Mouse (Mus musculus) forebrain, embryonic 16.5 days (tissue): ENCODE measurements around the gene Frrs1. TPM values are rescaled to one million over a fixed set of nuclear protein-coding genes. Genes with fewer than 3 reads are reported as not detected.

Experiments
- ATAC-seq: fragments of 200-750 bp; cut with Nextera tagmentation; 2 replicates; pipeline ENCODE4 v1.8.0; 2017; ENCODE audit warnings: mild to moderate bottlenecking, moderate library complexity
- H3K27ac ChIP-seq: fragments of 300-500 bp; sonication (generic); 2 replicates; pipeline ENCODE4 v1.5.1; 2014; ENCODE audit warnings: low read length, control low read depth
- H3K27me3 ChIP-seq: fragments of 300-500 bp; sonication (generic); replicated peaks from 2 replicates; pipeline ENCODE4 v1.6.1; 2014; ENCODE audit warnings: low read length; ENCODE audit not compliant: control insufficient read depth, insufficient read depth
- H3K36me3 ChIP-seq: fragments of 300-500 bp; sonication (generic); 2 replicates; pipeline ENCODE4 v1.6.1; 2014; ENCODE audit not compliant: control insufficient read depth, insufficient read depth
- H3K4me1 ChIP-seq: fragments of 300-500 bp; sonication (generic); replicated peaks from 2 replicates; pipeline ENCODE4 v1.6.1; 2014; ENCODE audit warnings: low read length; ENCODE audit not compliant: control insufficient read depth, insufficient read depth
- H3K4me2 ChIP-seq: fragments of 300-500 bp; sonication (generic); 2 replicates; pipeline ENCODE4 v1.6.1; 2014; ENCODE audit warnings: mild to moderate bottlenecking, low read length, control low read depth
- H3K4me3 ChIP-seq: fragments of 300-500 bp; sonication (generic); replicated peaks from 2 replicates; pipeline ENCODE4 v1.5.1; 2014; ENCODE audit warnings: mild to moderate bottlenecking, low read length, control low read depth
- H3K9ac ChIP-seq: fragments of 300-500 bp; sonication (generic); replicated peaks from 2 replicates; pipeline ENCODE4 v1.6.1; 2014; ENCODE audit warnings: low read depth, low read length, control low read depth
- H3K9me3 ChIP-seq: fragments of 300-500 bp; sonication (generic); 2 replicates; pipeline ENCODE4 v1.6.1; 2016; ENCODE audit warnings: low read length; ENCODE audit not compliant: control insufficient read depth
- WGBS: fragments of 180-500 bp; shearing (Covaris S2); extraction: QIAGEN DNeasy Blood & Tissue Kit; methylation state at CpG from one replicate; pipeline ENCODE4 v1.1.7; 2014; 5-methylcytosine and 5-hydroxymethylcytosine counted together
- polyA plus RNA-seq: library from polyadenylated mRNA; unstranded; fragments of >200 nt; fragmentation: Nextera tagmentation; extraction: Ambion mirVana; gene quantifications from 2 replicates; pipeline ENCODE4 v1.2.1, GENCODE M21; 2015

Frrs1 gene
- polyA plus RNA-seq, 1 experiment from 2014 or later = 4.0 TPM

DNA sequence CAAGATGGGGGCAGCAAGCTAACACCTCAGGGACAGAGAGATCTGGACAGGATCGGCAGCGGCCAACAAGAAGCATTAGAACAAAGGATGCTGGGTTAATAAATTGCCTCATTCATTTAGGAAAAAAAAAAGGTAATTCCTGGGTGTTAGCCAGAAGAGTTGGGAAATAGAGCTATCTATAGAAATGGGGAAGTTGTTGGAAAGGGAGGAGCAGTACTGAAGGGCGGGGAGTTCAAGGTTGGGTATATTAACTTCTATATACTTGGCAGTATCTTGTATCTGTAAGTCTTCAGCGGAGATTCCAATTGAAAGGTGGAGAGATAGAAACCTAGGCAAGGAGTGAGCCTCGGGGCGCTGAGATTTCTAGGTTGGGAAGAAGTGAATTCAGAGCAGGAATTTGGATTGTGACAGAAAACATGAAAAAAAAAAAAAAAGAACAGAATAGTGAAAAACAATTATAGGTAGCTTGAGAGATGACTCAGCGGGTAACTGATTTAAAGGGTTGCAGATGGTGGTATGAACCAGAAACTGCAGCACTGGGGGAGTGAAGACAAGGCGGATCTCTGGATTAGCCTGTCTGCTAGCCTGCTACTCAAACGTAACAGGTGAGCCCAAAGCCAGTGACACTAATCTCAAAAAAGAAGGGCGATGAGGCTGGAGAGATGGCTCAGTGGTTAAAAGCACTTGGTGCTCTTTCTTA, 14.2 kb upstream of the Frrs1 start:
- H3K4me2 ChIP-seq = no peak overlapping the region
- 86% methylated on average over 10 of the region's 10 CpGs for WGBS
- ATAC-seq = no peak
- H3K9me3 ChIP-seq = no peaks in the 10 kb centered on the region
- H3K36me3 ChIP-seq = no peaks in the 10 kb centered on the region
- no peaks in the 10 kb centered on the region for H3K4me1 ChIP-seq
- H3K27ac ChIP-seq = no peak overlapping the region
- H3K27me3 ChIP-seq = no peaks in the 10 kb centered on the region
- no peak overlapping the region for H3K9ac ChIP-seq
- no peak overlapping the region for H3K4me3 ChIP-seq

DNA sequence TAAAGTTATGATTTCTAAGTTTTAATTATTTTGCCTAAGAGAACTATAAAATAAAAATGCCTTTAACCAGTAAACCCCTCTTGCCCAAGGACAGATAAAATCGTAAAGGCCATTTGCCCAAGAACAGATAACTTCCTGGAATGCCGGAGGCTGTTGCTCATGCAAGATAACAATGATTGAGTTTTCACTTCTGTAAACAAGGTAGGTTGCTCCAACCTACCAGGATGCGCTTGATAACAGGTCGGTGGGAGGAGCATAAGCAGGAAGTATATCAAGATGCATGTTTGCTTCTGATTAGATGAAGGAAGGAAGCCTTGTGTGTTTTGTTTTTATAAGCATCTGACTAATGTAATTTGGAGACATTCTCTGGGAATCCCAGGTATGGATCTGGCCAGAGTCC, 13.2 kb upstream of the Frrs1 start:
- Histone ChIP-seq H3K9me3 (no peaks in the 10 kb centered on the region), H3K36me3 (no peaks in the 10 kb centered on the region), H3K4me1 (no peaks in the 10 kb centered on the region), H3K9ac (no peak overlapping the region), H3K27me3 (no peaks in the 10 kb centered on the region), H3K4me3 (no peak overlapping the region), H3K27ac (no peak overlapping the region), H3K4me2 (no peak overlapping the region)
- no peak for ATAC-seq
- WGBS = 94% methylated on average over 4 of the region's 4 CpGs

GRCm38 (mm10) chr3:116848099-116848498, 11.2 kb upstream of the Frrs1 start:
- Histone ChIP-seq H3K27me3 (no peaks in the 10 kb centered on the region), H3K4me3 (no peak overlapping the region), H3K27ac (no peak overlapping the region), H3K9me3 (no peaks in the 10 kb centered on the region), H3K9ac (no peak overlapping the region), H3K4me2 (no peak overlapping the region), H3K4me1 (no peaks in the 10 kb centered on the region), H3K36me3 (no peaks in the 10 kb centered on the region)
- 97% methylated on average over 1 of the region's 1 CpGs for WGBS
- ATAC-seq = no peak

- no peaks in the 10 kb centered on the region for H3K27me3 ChIP-seq
- ATAC-seq = no peak
- WGBS = 83% methylated on average over 4 of the region's 4 CpGs
- no peak overlapping the region for H3K4me3 ChIP-seq
- no peaks in the 10 kb centered on the region for H3K36me3 ChIP-seq
- H3K4me1 ChIP-seq = no peaks in the 10 kb centered on the region
- no peaks in the 10 kb centered on the region for H3K9me3 ChIP-seq
- H3K9ac ChIP-seq = no peak overlapping the region
- no peak overlapping the region for H3K27ac ChIP-seq
- no peak overlapping the region for H3K4me2 ChIP-seq
Measured at GRCm38 (mm10) chr3:116848936-116849335, 10.3 kb upstream of the Frrs1 start.

DNA sequence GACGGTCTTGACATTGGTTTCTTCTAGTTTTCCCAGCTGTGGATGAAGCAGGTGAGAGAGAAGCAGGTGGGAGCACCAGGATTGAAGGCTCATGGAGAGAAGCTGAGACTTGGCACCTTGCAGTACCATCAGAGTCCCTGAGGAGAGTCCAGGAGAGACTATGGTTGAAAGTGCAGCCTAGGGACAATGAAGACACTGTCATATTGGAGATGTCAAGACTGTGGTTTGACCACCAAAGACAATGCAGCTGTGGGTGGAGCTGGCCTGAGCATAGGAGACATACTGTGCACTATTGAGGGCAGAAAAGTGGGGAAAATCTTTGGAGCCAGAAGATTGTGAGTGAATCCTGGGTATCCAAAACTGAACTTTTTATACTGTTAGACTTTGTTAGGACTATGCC, 8.9 kb upstream of the Frrs1 start:
- no peak overlapping the region for H3K9ac ChIP-seq

DNA sequence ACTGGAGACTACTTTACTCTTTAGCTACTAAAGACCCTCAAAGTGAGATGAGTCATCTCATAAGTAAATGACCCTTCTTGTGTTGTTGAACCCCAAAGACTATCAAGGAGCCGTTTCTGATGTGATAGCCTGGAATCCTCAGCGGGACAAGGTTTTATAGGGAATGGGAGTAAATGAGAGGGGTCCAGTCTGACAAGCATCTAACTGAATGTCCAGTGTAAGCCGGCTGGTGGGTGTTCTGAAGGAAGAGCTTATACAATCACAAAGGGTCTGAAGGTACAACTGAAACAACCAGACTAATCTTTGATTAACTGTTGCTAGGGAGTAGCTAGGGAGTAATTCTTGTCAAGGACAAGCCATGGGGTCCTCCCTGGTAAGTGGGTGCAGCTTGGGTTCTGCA, 6.8 kb upstream of the Frrs1 start:
- no peak for ATAC-seq
- H3K27me3 ChIP-seq = no peaks in the 10 kb centered on the region
- H3K27ac ChIP-seq = no peak overlapping the region
- H3K9ac ChIP-seq = no peak overlapping the region
- H3K4me1 ChIP-seq = no peaks in the 10 kb centered on the region
- H3K4me3 ChIP-seq = no peak overlapping the region
- H3K4me2 ChIP-seq = no peak overlapping the region
- H3K9me3 ChIP-seq = no peaks in the 10 kb centered on the region
- WGBS = 90% methylated on average over 3 of the region's 3 CpGs
- H3K36me3 ChIP-seq = no peaks in the 10 kb centered on the region

More for the DNA sequence above, 8.9 kb upstream of the Frrs1 start:
- H3K9me3 ChIP-seq = no peaks in the 10 kb centered on the region
- H3K4me2 ChIP-seq = no peak overlapping the region
- H3K36me3 ChIP-seq = no peaks in the 10 kb centered on the region
- no peaks in the 10 kb centered on the region for H3K4me1 ChIP-seq
- H3K4me3 ChIP-seq = no peak overlapping the region
- H3K27ac ChIP-seq = no peak overlapping the region
- no peaks in the 10 kb centered on the region for H3K27me3 ChIP-seq
- 87% methylated on average over 1 of the region's 1 CpGs for WGBS
- ATAC-seq = no peak

- no peak overlapping the region for H3K4me3 ChIP-seq
- no peaks in the 10 kb centered on the region for H3K27me3 ChIP-seq
- H3K27ac ChIP-seq = no peak overlapping the region
- ATAC-seq = no peak
- no peak overlapping the region for H3K9ac ChIP-seq
- H3K4me2 ChIP-seq = no peak overlapping the region
- peaks cover 4% of the 10 kb centered on the region for H3K4me1 ChIP-seq
- no peaks in the 10 kb centered on the region for H3K36me3 ChIP-seq
- 89% methylated on average over 6 of the region's 6 CpGs for WGBS
- no peaks in the 10 kb centered on the region for H3K9me3 ChIP-seq
Measured at GRCm38 (mm10) chr3:116857611-116858010, 1.7 kb upstream of the Frrs1 start.

- Histone ChIP-seq H3K4me1 (peaks cover 4% of the 10 kb centered on the region), H3K4me3 (no peak overlapping the region), H3K9ac (no peak overlapping the region), H3K27ac (no peak overlapping the region), H3K9me3 (no peaks in the 10 kb centered on the region), H3K4me2 (no peak overlapping the region), H3K27me3 (no peaks in the 10 kb centered on the region), H3K36me3 (no peaks in the 10 kb centered on the region)
- 91% methylated on average over 5 of the region's 5 CpGs for WGBS
- no peak for ATAC-seq
Measured at GRCm38 (mm10) chr3:116859752-116860151, 488 bp downstream of the Frrs1 start.

GRCm38 (mm10) chr3:116860333-116861222, 1.3 kb downstream of the Frrs1 start:
- Histone ChIP-seq H3K27me3 (no peaks in the 10 kb centered on the region), H3K4me2 (peak overlapping the region; percentile 81), H3K4me1 (peaks cover 4% of the 10 kb centered on the region), H3K36me3 (no peaks in the 10 kb centered on the region), H3K9me3 (no peaks in the 10 kb centered on the region), H3K9ac (no peak overlapping the region), H3K27ac (no peak overlapping the region), H3K4me3 (peak overlapping the region; percentile 58)
- WGBS = 74% methylated on average over 19 of the region's 19 CpGs
- ATAC-seq = peak; percentile 29; the same call in 1 of the 2 replicates
